8 mouse cellular contexts compared by ENCODE assay signal in the genomic region with DNA sequence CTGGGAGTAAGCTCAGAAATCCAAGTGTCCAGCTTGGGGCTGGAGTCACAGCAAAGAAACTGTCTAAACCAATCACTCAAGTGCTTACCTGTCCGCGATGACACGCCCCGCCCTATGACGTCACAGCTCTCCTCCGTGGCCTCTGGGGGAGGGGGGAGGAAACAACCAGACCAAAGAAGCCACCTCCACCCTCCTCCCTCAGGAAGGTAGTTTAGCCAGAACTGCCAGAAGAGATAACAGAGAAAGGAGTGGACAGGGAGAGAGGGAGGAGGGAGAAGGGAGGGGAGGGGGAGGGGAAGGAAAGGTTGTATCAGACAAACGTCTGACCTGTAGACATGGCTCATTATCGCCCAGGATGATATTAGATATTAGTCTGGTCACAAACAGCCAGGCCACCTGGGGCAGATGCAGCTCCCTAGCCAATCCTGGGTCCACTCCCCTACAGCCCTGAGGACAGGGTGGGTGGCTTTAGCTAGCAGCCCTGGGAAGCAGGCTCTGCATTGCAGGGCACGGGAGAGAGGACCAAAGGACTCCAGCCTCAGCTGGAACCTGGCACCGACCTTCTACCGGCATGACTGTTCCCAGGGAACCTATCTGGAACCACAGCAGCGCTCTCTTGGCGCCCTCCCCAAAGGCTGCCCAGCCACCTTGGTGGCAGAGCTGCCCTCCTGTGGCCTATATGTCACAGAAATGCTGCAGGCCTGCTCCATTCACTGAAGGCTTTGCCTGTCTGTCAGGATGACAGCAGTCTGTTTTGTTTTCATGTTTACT. TPM values are rescaled to one million over a fixed set of nuclear protein-coding genes. Genes with fewer than 3 reads are reported as not detected.
A peak's percentile ranks its signal among the peaks of the same experiment; 100 is the strongest.
DNase-seq lines count a peak whose midpoint lies in the region; ATAC-seq lines count a peak whose summit lies in the region.

No protein-coding gene starts in this region.

- WGBS in heart, embryonic 15.5 days: 13% methylated on average over 13 of the region's 13 CpGs

- H3K4me2 ChIP-seq in heart, embryonic 15.5 days: peak overlapping the region; percentile 25; the same call in 1 of the 2 replicates

- H3K4me3 ChIP-seq in heart, embryonic 15.5 days: no peak overlapping the region

- DNase-seq in embryo, embryonic 10 days (ENCODE audit: low spot score): peak; percentile 29
- no peak for DNase-seq in embryo, embryonic 10.5 days (ENCODE audit: low spot score)
- DNase-seq in cerebellum, postnatal 10 days: peak; percentile 71 to 72
- DNase-seq in kidney, postnatal 14 days: peak; percentile 33
- peak; percentile 92 for DNase-seq in yolk sac, embryonic 10.5 days (ENCODE audit: low spot score)
- DNase-seq in layer of hippocampus, adult 11-12 months (ENCODE audit: low spot score): no peak

- ATAC-seq in heart, embryonic 15.5 days (replicated peaks; ENCODE audit: insufficient number of reproducible peaks, insufficient read depth, low FRiP score, low read depth): 0 out of 2 replicates have a peak, but pooled peaks have one; percentile 11
- ATAC-seq in megakaryocyte progenitor cell, adult 5-6 weeks (replicated peaks; ENCODE audit: poor library complexity): peak; percentile 86

- no peak overlapping the region for H3K9ac ChIP-seq in heart, embryonic 15.5 days

- no peaks in the 10 kb centered on the region for H3K9me3 ChIP-seq in heart, embryonic 15.5 days (replicated peaks)

- H3K4me1 ChIP-seq in heart, embryonic 15.5 days (replicated peaks): peaks cover 10% of the 10 kb centered on the region

- no peak overlapping the region for H3K27ac ChIP-seq in heart, embryonic 15.5 days

- H3K36me3 ChIP-seq in heart, embryonic 15.5 days: no peaks in the 10 kb centered on the region

- no peaks in the 10 kb centered on the region for H3K27me3 ChIP-seq in heart, embryonic 15.5 days

RNA-seq across cellular contexts. Expression of a gene that starts 20.2 kb away (rescaled TPM):
- 0.16 TPM in 1 of 2 replicates, not detected in the other for polyA plus RNA-seq in heart, embryonic 15.5 days (2015; fragmentation: Nextera tagmentation; extraction: Ambion mirVana)
- 0.61 and 0.62 TPM in 2 replicates for total RNA-seq in megakaryocyte progenitor cell, adult 5-6 weeks (2015)
- 0.54 and 0.95 TPM in 2 replicates for total RNA-seq in megakaryocyte progenitor cell, adult 5-6 weeks (2017)

RNA-seq across cellular contexts. Expression of a gene that starts 33.6 kb away (rescaled TPM):
- polyA plus RNA-seq in heart, embryonic 15.5 days (2015; fragmentation: Nextera tagmentation; extraction: Ambion mirVana): 0.05 and 0.08 TPM in 2 replicates
- total RNA-seq in megakaryocyte progenitor cell, adult 5-6 weeks (2015): 0.07 and 0.39 TPM in 2 replicates
- total RNA-seq in megakaryocyte progenitor cell, adult 5-6 weeks (2017): 0.17 TPM in 2 replicates

RNA-seq across cellular contexts. Expression of a gene that starts 42.1 kb away (rescaled TPM):
- polyA plus RNA-seq in heart, embryonic 15.5 days (2015; fragmentation: Nextera tagmentation; extraction: Ambion mirVana): 1.1 TPM in 2 replicates
- 4.2 and 4.7 TPM in 2 replicates for total RNA-seq in megakaryocyte progenitor cell, adult 5-6 weeks (2015)
- total RNA-seq in megakaryocyte progenitor cell, adult 5-6 weeks (2017): 3.3 and 3.9 TPM in 2 replicates

Comparison
In these comparisons a context has a peak if more than half of its experiments do, and no peak if none do; other contexts are left out.
1. DNase-seq: peak in embryo, embryonic 10 days (single experiment), cerebellum, postnatal 10 days (2 of 2), kidney, postnatal 14 days (single experiment) and yolk sac, embryonic 10.5 days (single experiment); none in embryo, embryonic 10.5 days (single experiment) and layer of hippocampus, adult 11-12 months (single experiment).